Mouse (Mus musculus) neural tube, embryonic 11.5 days (tissue): ENCODE data around the gene Fam122a. TPM values are rescaled to one million over a fixed set of nuclear protein-coding genes. Genes with fewer than 3 reads are reported as not detected.

Source experiments
- ATAC-seq: fragments of 200-750 bp; cut with Nextera tagmentation; 2 replicates; pipeline ENCODE4 v1.8.0; 2017; ENCODE audit warnings: moderate number of reproducible peaks, mild to moderate bottlenecking, moderate TSS enrichment, moderate library complexity; ENCODE audit not compliant: insufficient read depth, low FRiP score, low TSS enrichment
- DNase-seq: peaks from one replicate; pipeline ENCODE4 v3.0.0-alpha.2; 2015; ENCODE audit warnings: low spot score
- H3K27ac ChIP-seq: fragments of 300-500 bp; sonication (generic); 2 replicates; pipeline ENCODE4 v1.5.1; 2014; ENCODE audit warnings: low read depth, mild to moderate bottlenecking, low read length
- H3K27me3 ChIP-seq: fragments of 300-500 bp; sonication (generic); 2 replicates; pipeline ENCODE4 v1.6.1; 2014; ENCODE audit warnings: mild to moderate bottlenecking, low read length, mixed read lengths; ENCODE audit not compliant: control insufficient read depth, insufficient read depth
- H3K36me3 ChIP-seq: fragments of 300-500 bp; sonication (generic); 2 replicates; pipeline ENCODE4 v1.6.1; 2014; ENCODE audit warnings: mild to moderate bottlenecking, low read length, moderate library complexity, mixed read lengths; ENCODE audit not compliant: control insufficient read depth, insufficient read depth
- H3K4me1 ChIP-seq: fragments of 300-500 bp; sonication (generic); 2 replicates; pipeline ENCODE4 v1.6.1; 2014; ENCODE audit warnings: low read length, mixed read lengths; ENCODE audit not compliant: control insufficient read depth, insufficient read depth
- H3K4me2 ChIP-seq: fragments of 300-500 bp; sonication (generic); 2 replicates; pipeline ENCODE4 v1.6.1; 2014; ENCODE audit warnings: low read depth, mild to moderate bottlenecking, moderate library complexity
- H3K4me3 ChIP-seq: fragments of 300-500 bp; sonication (generic); 2 replicates; pipeline ENCODE4 v1.5.1; 2014; ENCODE audit warnings: low read depth, low read length
- H3K9ac ChIP-seq: fragments of 300-500 bp; sonication (generic); 2 replicates; pipeline ENCODE4 v1.6.1; 2014; ENCODE audit warnings: mild to moderate bottlenecking, low read length
- H3K9me3 ChIP-seq: fragments of 300-500 bp; sonication (generic); 2 replicates; pipeline ENCODE4 v1.6.1; 2016; ENCODE audit warnings: low read length; ENCODE audit not compliant: control insufficient read depth
- WGBS: fragments of 180-500 bp; shearing (Covaris S2); extraction: QIAGEN DNeasy Blood & Tissue Kit; methylation state at CpG from one replicate; pipeline ENCODE4 v1.1.7; 2014; 5-methylcytosine and 5-hydroxymethylcytosine counted together
- polyA plus RNA-seq: library from polyadenylated mRNA; unstranded; fragments of >200 nt; fragmentation: Nextera tagmentation; extraction: Ambion mirVana; gene quantifications from 2 replicates; pipeline ENCODE4 v1.2.1, GENCODE M21; 2014

The Fam122a gene
- polyA plus RNA-seq = 42.2 and 47.2 TPM in 2 replicates

DNA sequence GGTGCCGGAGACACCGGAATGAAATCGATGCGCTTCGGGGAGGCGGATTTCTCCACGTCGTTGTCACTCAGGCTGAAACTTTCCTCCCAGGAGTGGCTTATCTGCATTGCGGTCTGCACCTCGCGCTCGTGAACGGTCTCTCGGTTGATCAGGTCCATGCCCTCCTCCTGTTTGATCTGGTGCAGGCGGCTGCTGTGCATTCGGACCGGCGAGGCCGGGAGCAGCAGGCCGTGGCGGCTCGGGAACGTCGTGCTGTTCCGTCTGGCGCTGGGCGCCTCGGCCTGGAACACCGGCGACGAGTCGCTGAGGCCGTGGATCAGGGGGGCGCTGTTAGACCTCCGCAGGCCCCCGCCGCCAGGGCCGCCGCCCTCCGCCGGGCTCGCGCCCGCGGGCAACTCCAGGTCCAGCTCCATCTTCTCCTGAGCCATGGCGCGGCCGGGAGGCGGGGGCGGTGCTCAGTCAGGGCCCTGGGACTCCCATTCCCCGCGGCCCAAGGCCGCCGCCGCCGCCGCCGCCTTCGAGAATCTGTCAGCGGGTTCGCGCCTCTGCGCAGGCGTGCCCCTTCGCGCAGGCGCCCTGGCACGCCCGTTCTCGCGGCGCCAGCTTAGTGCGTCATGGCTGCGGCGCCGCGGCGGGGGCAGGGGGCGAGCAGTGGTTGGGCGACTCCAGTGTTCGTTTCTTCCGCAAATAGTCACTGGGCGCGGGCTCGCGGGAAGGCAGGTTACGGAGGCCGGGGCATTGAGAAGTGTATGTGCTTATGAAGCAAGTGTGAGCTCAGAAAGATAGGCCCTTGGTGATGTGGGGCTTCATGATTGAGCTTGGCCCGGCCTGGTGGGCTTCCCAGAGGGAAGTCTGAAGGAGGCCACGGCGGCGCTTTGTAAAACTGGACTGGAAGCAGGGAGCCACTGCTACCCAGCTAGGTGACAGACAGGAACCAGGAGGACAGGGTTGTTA is at the start of gene Fam122a:
Gene Fam122a (minus strand): TSS at position 428 of the 954 bp plus-strand sequence.
- no peaks in the 10 kb centered on the region for H3K36me3 ChIP-seq
- peaks cover 10% of the 10 kb centered on the region; the same call in 1 of the 2 replicates for H3K4me1 ChIP-seq
- under 1% methylated on average over 92 of the region's 92 CpGs for WGBS
- DNase-seq (peak; percentile 98), ATAC-seq (peak; percentile 91)
- H3K4me2 ChIP-seq = peak within 1 kb of the TSS; percentile 84
- H3K27ac ChIP-seq = peak within 1 kb of the TSS; percentile 87
- H3K4me3 ChIP-seq = peak within 1 kb of the TSS; percentile 80
- no peaks in the 10 kb centered on the region for H3K27me3 ChIP-seq
- H3K9me3 ChIP-seq = no peaks in the 10 kb centered on the region
- peak within 1 kb of the TSS; percentile 86 for H3K9ac ChIP-seq

DNA sequence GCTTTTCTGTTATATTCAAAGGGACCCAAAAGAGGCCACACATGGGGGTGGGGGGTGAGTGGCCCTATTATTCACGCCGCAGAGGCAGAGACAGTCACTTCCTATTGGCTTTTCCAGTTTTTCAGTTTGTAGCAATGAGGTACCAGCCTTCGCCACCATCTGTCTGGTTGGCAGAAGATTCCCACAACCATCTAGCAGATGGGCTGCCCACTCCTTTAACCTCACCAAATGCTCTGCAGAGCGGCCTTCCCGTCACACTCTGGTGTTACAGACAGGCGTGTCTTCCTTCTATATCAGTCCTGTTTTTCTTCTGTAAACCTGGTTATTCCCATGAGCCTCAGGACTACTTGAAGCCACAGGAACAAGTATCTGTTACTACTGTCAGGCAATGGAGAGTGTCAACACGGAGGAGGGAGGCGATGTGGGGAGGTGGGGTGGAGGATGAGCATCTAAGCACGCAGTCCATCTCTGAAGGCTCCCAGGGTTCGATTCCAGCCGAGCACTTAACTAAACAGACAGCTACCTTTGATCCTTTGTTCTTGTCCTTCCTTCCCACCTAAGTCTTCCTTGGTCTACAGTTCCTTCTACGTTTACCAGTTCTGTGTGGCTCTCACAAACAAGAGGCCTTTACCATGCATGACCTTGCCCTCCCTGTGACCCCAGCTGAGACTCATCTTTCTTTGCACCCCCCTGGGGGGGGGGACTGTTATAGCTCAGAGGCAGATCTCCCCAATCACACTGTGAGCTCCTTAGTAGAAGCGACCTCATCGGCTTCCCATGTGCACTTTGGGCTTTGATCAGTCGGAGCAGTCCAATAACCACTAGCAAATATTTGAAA is 46.5 kb upstream of the Fam122a start:
- H3K36me3 ChIP-seq = no peaks in the 10 kb centered on the region
- H3K27me3 ChIP-seq = no peaks in the 10 kb centered on the region
- ATAC-seq = no peak
- H3K9me3 ChIP-seq = no peaks in the 10 kb centered on the region
- 68% methylated on average over 15 of the region's 15 CpGs for WGBS
- no peak overlapping the region for H3K9ac ChIP-seq
- H3K4me2 ChIP-seq = no peak overlapping the region
- H3K4me1 ChIP-seq = no peaks in the 10 kb centered on the region; the same call in 1 of the 2 replicates
- no peak for DNase-seq
- H3K27ac ChIP-seq = no peak overlapping the region
- H3K4me3 ChIP-seq = no peak overlapping the region

DNA sequence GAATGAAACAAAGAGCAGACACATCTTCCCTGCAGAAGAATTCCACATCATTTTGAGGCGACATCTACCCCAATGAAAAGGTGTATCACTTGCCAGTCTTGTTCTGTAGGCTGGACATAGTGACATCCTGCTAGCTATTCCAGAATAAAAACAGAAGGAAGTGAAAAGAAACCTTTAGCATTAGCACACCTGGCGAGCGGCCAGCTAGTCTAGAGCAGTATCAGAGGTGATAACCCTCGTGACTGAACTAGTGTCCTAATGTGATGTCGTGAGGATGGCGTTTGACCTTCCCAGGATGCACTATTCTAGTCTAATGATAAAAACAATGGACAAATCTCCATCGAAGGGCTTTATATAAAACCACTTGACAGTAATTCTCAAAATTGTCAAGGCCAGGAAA is 44.8 kb upstream of the Fam122a start:
- ATAC-seq = no peak
- DNase-seq = no peak
- no peaks in the 10 kb centered on the region for H3K9me3 ChIP-seq

DNA sequence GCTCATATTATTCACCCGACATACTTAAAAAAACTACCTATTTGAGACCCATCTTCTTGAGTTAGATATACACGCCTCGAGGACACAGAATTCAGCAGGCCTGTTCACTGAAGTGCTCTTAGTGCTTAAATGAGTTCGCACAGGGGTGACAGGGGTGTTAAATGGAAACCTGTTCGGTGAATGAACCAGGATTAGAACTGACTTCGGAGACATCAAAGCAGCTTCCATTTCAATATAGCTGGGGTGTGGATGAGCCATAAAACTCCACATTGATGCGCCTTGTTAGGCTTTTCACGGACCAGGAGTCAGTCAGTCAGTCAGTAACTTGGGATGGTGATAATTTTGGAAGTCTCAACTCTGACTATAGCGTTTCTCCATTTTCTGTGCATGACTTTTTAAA is 44.0 kb upstream of the Fam122a start:
- ATAC-seq (no peak), DNase-seq (no peak)
- Histone ChIP-seq H3K4me1 (no peaks in the 10 kb centered on the region; the same call in 1 of the 2 replicates), H3K4me2 (no peak overlapping the region), H3K9me3 (no peaks in the 10 kb centered on the region), H3K27ac (no peak overlapping the region), H3K9ac (no peak overlapping the region), H3K36me3 (no peaks in the 10 kb centered on the region), H3K4me3 (no peak overlapping the region), H3K27me3 (no peaks in the 10 kb centered on the region)
- 66% methylated on average over 9 of the region's 9 CpGs for WGBS

More for the DNA sequence above, 44.8 kb upstream of the Fam122a start:
- H3K27me3 ChIP-seq = no peaks in the 10 kb centered on the region
- WGBS = 90% methylated on average over 7 of the region's 7 CpGs
- H3K9ac ChIP-seq = no peak overlapping the region
- H3K4me1 ChIP-seq = no peaks in the 10 kb centered on the region; the same call in 1 of the 2 replicates
- H3K27ac ChIP-seq = no peak overlapping the region
- no peak overlapping the region for H3K4me2 ChIP-seq
- H3K36me3 ChIP-seq = no peaks in the 10 kb centered on the region
- H3K4me3 ChIP-seq = no peak overlapping the region

DNA sequence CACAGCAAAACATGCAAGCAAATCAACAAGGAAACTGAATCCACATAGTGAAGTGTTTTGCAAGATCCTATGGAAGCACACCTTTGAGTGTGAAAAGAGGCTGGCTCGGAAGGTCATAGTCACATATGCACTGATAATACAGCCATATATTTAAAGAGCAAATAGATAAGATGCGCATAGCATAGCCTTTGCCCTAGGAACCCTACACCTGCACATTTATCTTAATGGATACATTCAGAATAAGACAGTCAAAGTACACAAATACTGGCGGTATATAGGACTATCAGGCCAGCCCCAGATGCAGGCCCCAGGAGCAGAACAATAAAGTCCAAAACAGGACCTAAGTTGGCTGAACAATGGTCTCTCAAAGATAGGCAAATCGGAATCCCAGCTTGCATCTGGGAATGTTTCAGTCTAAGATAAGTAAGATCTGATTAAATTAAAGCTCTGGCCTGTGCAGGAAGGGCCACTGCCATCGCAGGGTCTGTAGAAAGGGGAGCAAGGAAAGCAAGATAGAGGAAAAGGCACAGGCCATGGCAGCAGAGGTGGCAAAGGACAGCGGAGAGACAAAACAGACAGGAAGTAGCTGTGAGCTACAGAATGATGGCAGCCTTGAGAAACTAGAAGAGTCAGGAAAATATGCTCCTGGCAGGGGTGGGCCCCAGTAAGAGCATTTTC is 42.7 kb upstream of the Fam122a start:
- H3K4me2 ChIP-seq = no peak overlapping the region
- no peaks in the 10 kb centered on the region; the same call in 1 of the 2 replicates for H3K4me1 ChIP-seq
- H3K27ac ChIP-seq = no peak overlapping the region
- DNase-seq = no peak
- H3K27me3 ChIP-seq = no peaks in the 10 kb centered on the region
- no peaks in the 10 kb centered on the region for H3K9me3 ChIP-seq
- ATAC-seq = no peak
- WGBS = 90% methylated on average over 6 of the region's 6 CpGs
- no peaks in the 10 kb centered on the region for H3K36me3 ChIP-seq
- H3K9ac ChIP-seq = no peak overlapping the region
- H3K4me3 ChIP-seq = no peak overlapping the region

DNA sequence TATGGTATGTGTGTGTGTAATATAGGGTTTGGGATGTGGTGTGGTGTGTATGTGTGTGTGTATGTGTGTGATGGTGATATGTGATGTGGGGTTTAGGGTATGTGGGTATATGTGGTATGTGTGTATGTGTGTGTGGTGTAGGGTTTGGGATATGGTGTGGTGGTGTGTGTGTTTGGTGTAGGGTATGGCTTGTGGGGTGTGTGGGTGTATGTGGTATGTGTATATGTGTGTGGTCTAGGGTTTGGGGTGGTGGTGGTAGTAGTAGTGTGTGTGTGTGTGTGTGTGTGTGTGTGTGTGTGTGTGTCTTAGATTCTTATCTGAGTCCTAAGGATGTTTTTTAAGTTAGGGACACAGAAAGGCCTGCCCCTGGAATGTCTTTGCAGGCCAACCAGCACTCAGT is 41.2 kb upstream of the Fam122a start:
- Histone ChIP-seq H3K27me3 (no peaks in the 10 kb centered on the region), H3K36me3 (no peaks in the 10 kb centered on the region), H3K4me3 (no peak overlapping the region), H3K9me3 (no peaks in the 10 kb centered on the region), H3K4me2 (no peak overlapping the region), H3K4me1 (no peaks in the 10 kb centered on the region), H3K27ac (no peak overlapping the region), H3K9ac (no peak overlapping the region)
- ATAC-seq (no peak), DNase-seq (no peak)

DNA sequence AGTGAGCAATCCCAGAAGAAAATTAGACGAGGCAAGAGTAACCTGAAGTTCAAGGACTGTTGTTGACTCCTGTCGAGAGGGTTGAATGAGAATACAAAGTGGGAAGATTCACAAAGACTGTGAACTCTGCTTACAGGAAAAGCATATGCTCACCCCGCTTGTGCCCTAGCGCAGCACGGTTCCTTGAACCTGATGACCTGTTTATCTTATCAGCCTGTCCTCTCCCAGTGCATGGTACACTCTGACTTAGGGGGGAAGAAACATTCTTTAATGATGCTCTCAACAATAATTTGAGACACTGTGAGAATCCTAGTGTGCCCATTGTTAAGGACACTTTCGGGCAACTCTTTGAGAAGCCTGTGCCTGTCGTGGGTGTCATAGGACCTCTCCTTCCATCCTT is 39.9 kb upstream of the Fam122a start:
- H3K9ac ChIP-seq = no peak overlapping the region
- H3K9me3 ChIP-seq = no peaks in the 10 kb centered on the region
- H3K4me3 ChIP-seq = no peak overlapping the region
- DNase-seq (no peak), ATAC-seq (no peak)
- no peaks in the 10 kb centered on the region for H3K36me3 ChIP-seq
- H3K27ac ChIP-seq = no peak overlapping the region
- H3K4me1 ChIP-seq = no peaks in the 10 kb centered on the region
- no peak overlapping the region for H3K4me2 ChIP-seq
- H3K27me3 ChIP-seq = no peaks in the 10 kb centered on the region
- 92% methylated on average over 7 of the region's 7 CpGs for WGBS

DNA sequence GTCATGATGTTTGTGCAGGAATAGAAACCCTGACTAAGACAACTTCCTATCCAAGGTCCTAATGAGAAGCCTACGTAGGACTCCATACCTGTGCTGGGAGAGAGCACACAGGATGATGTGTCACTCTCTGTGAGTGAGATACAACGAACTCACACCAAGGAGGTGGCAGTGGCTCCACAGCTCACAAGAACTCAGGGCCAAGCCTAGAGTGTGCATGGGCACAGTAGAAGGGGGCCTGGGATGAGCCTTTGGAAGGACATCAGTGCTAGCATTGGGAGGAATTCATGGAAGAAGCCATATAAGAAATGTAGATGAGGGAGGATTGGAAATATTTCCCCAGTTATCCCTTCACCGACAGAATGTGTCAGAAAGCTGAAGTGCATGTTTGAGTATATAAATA is 38.8 kb upstream of the Fam122a start:
- no peak overlapping the region for H3K4me3 ChIP-seq
- no peak for ATAC-seq

More for the DNA sequence above, 38.8 kb upstream of the Fam122a start:
- 91% methylated on average over 3 of the region's 3 CpGs for WGBS
- no peaks in the 10 kb centered on the region for H3K9me3 ChIP-seq
- no peaks in the 10 kb centered on the region for H3K36me3 ChIP-seq
- no peaks in the 10 kb centered on the region for H3K4me1 ChIP-seq
- H3K9ac ChIP-seq = no peak overlapping the region
- H3K27me3 ChIP-seq = no peaks in the 10 kb centered on the region
- H3K27ac ChIP-seq = no peak overlapping the region
- DNase-seq = no peak
- no peak overlapping the region for H3K4me2 ChIP-seq
